Mouse (Mus musculus) limb, embryonic 13.5 days (tissue): ENCODE measurements around the gene 1700003F12Rik. TPM values are rescaled to one million over a fixed set of nuclear protein-coding genes. Genes with fewer than 3 reads are reported as not detected.
A peak's percentile ranks its signal among the peaks of the same experiment; 100 is the strongest.

ENCODE experiments used
- ATAC-seq: fragments of 200-750 bp; cut with Nextera tagmentation; 2 replicates; pipeline ENCODE4 v1.8.0; 2017; ENCODE audit warnings: low read depth, moderate number of reproducible peaks, moderate TSS enrichment; ENCODE audit not compliant: low FRiP score
- H3K27ac ChIP-seq: fragments of 300-500 bp; sonication (generic); 2 replicates; pipeline ENCODE4 v1.5.1; 2015; ENCODE audit warnings: inconsistent platforms, mild to moderate bottlenecking, moderate library complexity
- H3K27me3 ChIP-seq: fragments of 300-500 bp; sonication (generic); 2 replicates; pipeline ENCODE4 v1.6.1; 2015; ENCODE audit warnings: mild to moderate bottlenecking, inconsistent platforms
- H3K36me3 ChIP-seq: fragments of 300-500 bp; sonication (generic); 2 replicates; pipeline ENCODE4 v1.6.1; 2015; ENCODE audit warnings: inconsistent platforms, mild to moderate bottlenecking, moderate library complexity
- H3K4me1 ChIP-seq: fragments of 300-500 bp; sonication (generic); 2 replicates; pipeline ENCODE4 v1.6.1; 2015; ENCODE audit warnings: inconsistent platforms
- H3K4me2 ChIP-seq: fragments of 300-500 bp; sonication (generic); replicated peaks from 2 replicates; pipeline ENCODE4 v1.6.1; 2015; ENCODE audit warnings: inconsistent platforms, mild to moderate bottlenecking, moderate library complexity
- H3K4me3 ChIP-seq: fragments of 300-500 bp; sonication (generic); 2 replicates; pipeline ENCODE4 v1.5.1; 2015; ENCODE audit warnings: moderate library complexity, mild to moderate bottlenecking, inconsistent platforms
- H3K9ac ChIP-seq: fragments of 300-500 bp; sonication (generic); 2 replicates; pipeline ENCODE4 v1.6.1; 2015; ENCODE audit warnings: mild to moderate bottlenecking, inconsistent platforms
- H3K9me3 ChIP-seq: fragments of 300-500 bp; sonication (generic); 2 replicates; pipeline ENCODE4 v1.6.1; 2016; ENCODE audit warnings: inconsistent platforms
- WGBS: fragments of 180-500 bp; shearing (Covaris S2); methylation state at CpG from one replicate; pipeline ENCODE4 v1.1.7; 2015; 5-methylcytosine and 5-hydroxymethylcytosine counted together
- polyA plus RNA-seq: library from polyadenylated mRNA; unstranded; fragments of >200 nt; fragmentation: Nextera tagmentation; extraction: Ambion mirVana; gene quantifications from 2 replicates; pipeline ENCODE4 v1.2.1, GENCODE M21; 2015

The 1700003F12Rik gene
- polyA plus RNA-seq, 1 experiment from 2014 or later = 0.88 TPM

DNA sequence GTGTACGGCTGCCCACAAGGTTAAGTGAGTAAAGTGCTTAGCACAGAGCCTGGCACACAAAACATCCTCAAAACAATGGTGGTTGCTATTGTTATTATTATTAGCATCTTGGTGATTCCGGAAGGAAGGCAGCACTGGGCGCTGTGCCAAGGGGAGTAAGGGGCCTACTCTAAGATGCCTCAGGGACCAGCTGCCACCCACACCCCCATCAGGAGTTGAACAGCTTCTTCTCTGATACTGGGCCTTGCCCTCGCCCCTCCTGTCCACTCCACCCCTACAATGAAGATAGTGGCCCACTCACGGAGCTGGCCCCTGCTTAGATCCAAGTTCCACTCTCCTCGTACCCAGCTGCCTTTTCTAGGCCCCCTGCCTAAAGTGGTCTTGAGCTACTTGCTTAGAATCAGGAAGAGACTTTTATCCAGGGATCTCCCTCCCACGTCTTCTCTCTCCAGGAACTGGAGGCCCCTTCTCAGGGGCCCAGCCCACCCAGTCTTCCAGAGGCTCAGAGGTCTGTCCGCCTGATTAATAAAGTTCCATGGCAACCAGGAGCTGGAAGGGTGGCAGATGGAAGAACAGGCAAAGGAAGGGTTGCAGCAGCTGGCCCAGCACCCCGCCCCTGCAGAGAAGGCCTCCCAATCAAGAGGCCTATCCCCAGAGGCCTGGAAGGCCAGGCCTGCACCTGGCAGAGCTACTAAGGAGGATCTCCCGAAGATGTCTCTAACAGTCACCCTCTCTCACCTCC, 21.6 kb downstream of the 1700003F12Rik start:
- peak overlapping the region; percentile 79 for H3K4me3 ChIP-seq
- peaks cover 10% of the 10 kb centered on the region for H3K36me3 ChIP-seq
- no peaks in the 10 kb centered on the region for H3K27me3 ChIP-seq
- peak overlapping the region; percentile 85 for H3K27ac ChIP-seq
- H3K9me3 ChIP-seq = no peaks in the 10 kb centered on the region
- ATAC-seq = no peak
- 20% methylated on average over 10 of the region's 10 CpGs for WGBS
- peaks cover 70% of the 10 kb centered on the region for H3K4me1 ChIP-seq
- peak overlapping the region; percentile 84 for H3K9ac ChIP-seq
- peak overlapping the region; percentile 87 for H3K4me2 ChIP-seq

DNA sequence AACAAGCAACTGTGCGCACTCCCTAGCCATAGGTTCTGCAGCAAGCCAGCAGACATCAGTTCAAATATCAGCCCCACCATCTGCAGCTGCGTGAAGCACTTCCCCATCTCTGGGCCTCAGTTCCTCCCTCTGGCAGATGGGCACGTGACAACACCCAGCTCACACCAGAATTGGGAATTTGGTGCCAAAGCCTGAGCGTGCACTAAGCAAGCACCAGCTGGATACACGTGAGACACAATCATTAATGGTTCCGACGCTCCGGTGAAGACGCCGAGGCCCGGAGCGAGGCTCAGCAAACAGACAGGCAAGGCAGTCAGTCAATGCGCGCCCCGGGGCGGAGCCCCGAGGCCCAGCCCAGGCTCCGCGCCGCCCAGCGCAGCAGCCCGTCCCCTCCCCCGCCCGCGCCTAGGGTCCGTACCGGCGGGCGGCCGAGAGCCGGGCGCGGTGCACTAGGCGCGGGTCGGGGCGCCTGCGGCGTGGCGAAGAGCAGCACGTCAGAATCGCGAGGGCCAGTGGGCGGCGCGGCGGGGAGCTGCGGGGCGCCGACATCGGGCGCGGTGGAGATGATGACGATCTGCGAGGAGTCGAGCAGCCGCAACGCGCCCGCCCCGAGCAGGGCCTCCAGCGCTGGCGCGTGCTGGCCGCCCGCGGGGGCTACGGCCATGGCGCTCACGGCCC, 22.3 kb downstream of the 1700003F12Rik start:
- H3K9me3 ChIP-seq = no peaks in the 10 kb centered on the region
- peak overlapping the region; percentile 84 for H3K9ac ChIP-seq
- peak overlapping the region; percentile 85 for H3K27ac ChIP-seq
- under 1% methylated on average over 64 of the region's 70 CpGs for WGBS
- H3K4me3 ChIP-seq = peak overlapping the region; percentile 79
- no peaks in the 10 kb centered on the region for H3K27me3 ChIP-seq
- H3K36me3 ChIP-seq = peaks cover 3% of the 10 kb centered on the region; the same call in 1 of the 2 replicates
- H3K4me1 ChIP-seq = peaks cover 64% of the 10 kb centered on the region
- ATAC-seq = peak; percentile 67
- peak overlapping the region; percentile 87 for H3K4me2 ChIP-seq

GRCm38 (mm10) chr2:154569836-154570286, 23.0 kb downstream of the 1700003F12Rik start, which contains the start of gene E2f1:
Gene E2f1 (minus strand): TSS chr2:154569892.
- peak; percentile 97 for ATAC-seq
- Histone ChIP-seq H3K36me3 (no peaks in the 10 kb centered on the region), H3K27me3 (no peaks in the 10 kb centered on the region), H3K4me3 (peak within 1 kb of the TSS; percentile 79), H3K4me2 (peak within 1 kb of the TSS; percentile 87), H3K9ac (peak within 1 kb of the TSS; percentile 84), H3K4me1 (peaks cover 61% of the 10 kb centered on the region), H3K27ac (peak within 1 kb of the TSS; percentile 85), H3K9me3 (no peaks in the 10 kb centered on the region)
- 0% methylated on average over 43 of the region's 44 CpGs for WGBS

DNA sequence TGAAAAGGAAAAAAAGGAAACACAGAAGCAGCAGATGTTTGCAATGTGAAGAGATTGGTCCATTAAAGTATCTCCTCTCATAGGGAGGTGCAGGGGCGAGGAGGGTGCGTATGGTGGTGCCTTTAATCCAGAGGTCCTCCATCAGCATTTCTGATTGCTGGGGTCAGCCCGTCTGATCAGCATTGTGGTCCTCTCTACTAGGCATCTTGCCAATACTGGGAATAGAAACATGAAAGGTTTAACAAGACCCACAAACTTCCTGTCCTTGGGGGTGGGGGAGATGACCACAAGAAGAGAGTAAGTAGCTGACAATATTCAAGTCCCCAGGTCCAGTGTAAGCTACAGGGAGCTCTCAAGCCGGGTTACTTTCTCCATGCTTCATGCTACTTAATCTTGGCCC, 23.8 kb downstream of the 1700003F12Rik start:
- H3K27me3 ChIP-seq = no peaks in the 10 kb centered on the region
- H3K4me3 ChIP-seq = peak overlapping the region; percentile 79
- WGBS = 63% methylated on average over 4 of the region's 4 CpGs
- H3K27ac ChIP-seq = no peak overlapping the region
- peak overlapping the region; percentile 87 for H3K4me2 ChIP-seq
- no peaks in the 10 kb centered on the region for H3K36me3 ChIP-seq
- H3K9me3 ChIP-seq = no peaks in the 10 kb centered on the region
- H3K9ac ChIP-seq = no peak overlapping the region
- peaks cover 58% of the 10 kb centered on the region for H3K4me1 ChIP-seq
- no peak for ATAC-seq

DNA sequence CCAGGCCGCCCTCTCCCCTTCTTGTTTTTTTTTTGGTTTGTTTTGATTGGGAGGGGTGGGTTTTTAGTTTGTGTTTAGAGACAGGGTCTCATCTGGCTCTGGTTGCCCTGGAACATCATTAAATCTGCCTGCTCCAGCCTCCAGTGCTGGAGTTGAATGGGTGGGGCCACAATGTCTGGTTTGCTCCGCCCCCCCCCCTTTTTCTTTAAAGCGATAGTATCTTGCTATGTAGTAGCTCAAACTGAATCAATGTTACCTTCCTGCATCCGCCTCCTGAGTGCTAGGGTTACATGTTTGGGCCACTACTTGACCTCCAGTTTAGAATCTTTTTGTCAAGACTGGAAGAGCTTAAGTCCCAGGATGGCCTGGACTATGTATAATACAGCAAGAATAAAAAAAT, 24.4 kb downstream of the 1700003F12Rik start:
- Histone ChIP-seq H3K27ac (no peak overlapping the region), H3K36me3 (no peaks in the 10 kb centered on the region), H3K4me2 (no peak overlapping the region), H3K9ac (no peak overlapping the region), H3K4me1 (peaks cover 52% of the 10 kb centered on the region), H3K27me3 (no peaks in the 10 kb centered on the region), H3K9me3 (no peaks in the 10 kb centered on the region), H3K4me3 (no peak overlapping the region)
- 81% methylated on average over 4 of the region's 4 CpGs for WGBS
- no peak for ATAC-seq

- no peak for ATAC-seq
- Histone ChIP-seq H3K27me3 (no peaks in the 10 kb centered on the region), H3K4me2 (no peak overlapping the region), H3K9me3 (no peaks in the 10 kb centered on the region), H3K27ac (peak overlapping the region; percentile 40; the same call in 1 of the 2 replicates), H3K4me3 (no peak overlapping the region), H3K9ac (peak overlapping the region; percentile 35; the same call in 1 of the 2 replicates), H3K36me3 (no peaks in the 10 kb centered on the region), H3K4me1 (peaks cover 48% of the 10 kb centered on the region)
- WGBS = 60% methylated on average over 8 of the region's 8 CpGs
These were observed 25.1 kb downstream of the 1700003F12Rik start for GRCm38 (mm10) chr2:154571976-154572375.

DNA sequence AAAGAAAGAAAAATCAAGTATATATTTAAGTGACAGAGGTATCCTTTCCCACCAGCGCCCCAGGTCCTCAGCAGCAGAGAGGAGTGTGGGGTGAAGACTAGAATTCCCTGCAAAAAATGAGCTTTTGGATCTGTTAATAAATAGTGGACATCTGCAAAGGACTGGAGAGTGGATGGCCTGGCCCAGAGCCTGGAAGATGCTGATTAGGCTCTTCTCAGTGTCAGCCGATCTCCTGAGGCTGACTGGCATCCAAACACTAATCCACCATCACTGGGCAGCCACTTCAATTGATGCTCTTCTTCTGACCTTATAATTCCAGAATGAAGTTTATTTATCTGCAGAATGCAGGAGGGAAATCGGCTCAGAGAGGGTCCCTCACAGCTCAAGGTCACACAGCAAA, 26.1 kb downstream of the 1700003F12Rik start:
- no peak overlapping the region for H3K4me2 ChIP-seq
- H3K27ac ChIP-seq = no peak overlapping the region
- no peaks in the 10 kb centered on the region for H3K9me3 ChIP-seq
- no peak for ATAC-seq
- no peak overlapping the region for H3K4me3 ChIP-seq
- H3K27me3 ChIP-seq = no peaks in the 10 kb centered on the region
- no peaks in the 10 kb centered on the region for H3K36me3 ChIP-seq
- WGBS = 87% methylated on average over 3 of the region's 3 CpGs
- no peak overlapping the region for H3K9ac ChIP-seq
- peaks cover 41% of the 10 kb centered on the region for H3K4me1 ChIP-seq

- no peaks in the 10 kb centered on the region for H3K9me3 ChIP-seq
- no peak overlapping the region for H3K27ac ChIP-seq
- no peak overlapping the region for H3K4me2 ChIP-seq
- H3K9ac ChIP-seq = no peak overlapping the region
- H3K4me1 ChIP-seq = peaks cover 29% of the 10 kb centered on the region
- WGBS = 78% methylated on average over 7 of the region's 7 CpGs
- H3K4me3 ChIP-seq = no peak overlapping the region
- no peak for ATAC-seq
- no peaks in the 10 kb centered on the region for H3K27me3 ChIP-seq
- H3K36me3 ChIP-seq = no peaks in the 10 kb centered on the region
These were observed 27.4 kb downstream of the 1700003F12Rik start for GRCm38 (mm10) chr2:154574271-154574670.

DNA sequence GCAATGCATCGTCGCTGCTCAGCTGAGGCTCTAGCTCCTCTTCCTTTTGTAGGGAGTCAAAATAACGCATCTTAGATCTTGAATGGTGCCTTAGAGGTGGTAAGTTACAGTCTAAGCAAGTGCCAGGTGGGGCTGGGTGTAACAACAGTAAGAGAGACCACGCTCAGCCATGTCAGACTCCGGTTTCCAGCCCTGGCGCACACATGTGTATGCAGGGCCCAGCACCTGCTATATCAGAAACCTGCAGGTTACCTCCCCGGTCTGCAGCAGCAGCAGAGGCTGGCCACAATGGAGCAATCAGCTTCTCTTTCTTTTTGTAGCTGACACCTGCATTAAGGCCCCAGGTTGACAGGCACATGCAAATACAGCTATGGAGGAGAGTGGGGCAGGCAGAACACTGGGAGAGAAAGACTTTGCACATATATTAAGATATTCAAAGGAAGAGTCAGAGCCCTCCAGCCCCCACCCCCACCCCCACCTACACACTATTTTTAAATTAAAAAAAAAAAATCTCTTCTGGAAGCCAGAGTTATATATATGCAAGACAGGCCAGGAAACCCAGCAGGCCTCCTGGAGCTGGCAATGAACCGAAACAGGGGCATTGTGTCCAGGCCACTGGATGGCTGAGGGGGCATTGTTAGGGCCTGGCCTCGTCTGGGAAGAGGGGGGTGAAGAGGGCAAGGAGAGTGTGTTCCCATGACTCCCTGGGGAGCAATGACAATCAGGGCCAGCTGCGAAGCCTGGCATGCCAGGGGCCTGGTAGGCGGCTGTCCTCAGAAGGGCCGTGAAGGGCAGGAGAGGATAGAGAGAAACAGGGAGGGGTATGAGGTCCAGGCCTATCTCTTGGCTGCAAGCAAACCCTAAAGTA, 30.2 kb downstream of the 1700003F12Rik start:
- Histone ChIP-seq H3K9ac (no peak overlapping the region), H3K4me2 (no peak overlapping the region), H3K9me3 (no peaks in the 10 kb centered on the region), H3K27me3 (no peaks in the 10 kb centered on the region), H3K4me1 (peaks cover 11% of the 10 kb centered on the region), H3K36me3 (no peaks in the 10 kb centered on the region), H3K4me3 (no peak overlapping the region), H3K27ac (no peak overlapping the region)
- ATAC-seq = no peak
- WGBS = 53% methylated on average over 12 of the region's 12 CpGs

- no peak overlapping the region for H3K4me3 ChIP-seq
- 0 out of 2 replicates have a peak, but pooled peaks cover 6% of the 10 kb centered on the region for H3K4me1 ChIP-seq
- no peak for ATAC-seq
- no peak overlapping the region for H3K9ac ChIP-seq
- 82% methylated on average over 6 of the region's 6 CpGs for WGBS
- no peaks in the 10 kb centered on the region for H3K9me3 ChIP-seq
- H3K4me2 ChIP-seq = no peak overlapping the region
- H3K36me3 ChIP-seq = no peaks in the 10 kb centered on the region
- no peak overlapping the region for H3K27ac ChIP-seq
- H3K27me3 ChIP-seq = no peaks in the 10 kb centered on the region
These were observed 30.8 kb downstream of the 1700003F12Rik start for GRCm38 (mm10) chr2:154577744-154578067.

GRCm38 (mm10) chr2:154580586-154580985, 33.7 kb downstream of the 1700003F12Rik start:
- peaks cover 20% of the 10 kb centered on the region; the same call in 1 of the 2 replicates for H3K4me1 ChIP-seq
- no peaks in the 10 kb centered on the region for H3K27me3 ChIP-seq
- H3K36me3 ChIP-seq = no peaks in the 10 kb centered on the region
- no peak overlapping the region for H3K4me2 ChIP-seq
- ATAC-seq = no peak
- no peak overlapping the region for H3K27ac ChIP-seq
- H3K9me3 ChIP-seq = no peaks in the 10 kb centered on the region
- 79% methylated on average over 8 of the region's 8 CpGs for WGBS
- no peak overlapping the region for H3K4me3 ChIP-seq
- H3K9ac ChIP-seq = no peak overlapping the region

- whole genome bisulfite sequencing = 86% methylated on average over 1 of the region's 1 CpGs
- no peak for ATAC-seq
- H3K4me1 ChIP-seq = peaks cover 22% of the 10 kb centered on the region; the same call in 1 of the 2 replicates
- H3K4me3 ChIP-seq = no peak overlapping the region
- H3K9me3 ChIP-seq = no peaks in the 10 kb centered on the region
- no peaks in the 10 kb centered on the region for H3K27me3 ChIP-seq
- no peak overlapping the region for H3K9ac ChIP-seq
- no peak overlapping the region for H3K4me2 ChIP-seq
- no peak overlapping the region for H3K27ac ChIP-seq
- peaks cover 1% of the 10 kb centered on the region for H3K36me3 ChIP-seq
These were observed 34.5 kb downstream of the 1700003F12Rik start for GRCm38 (mm10) chr2:154581421-154581820.
